In the genomic region with DNA sequence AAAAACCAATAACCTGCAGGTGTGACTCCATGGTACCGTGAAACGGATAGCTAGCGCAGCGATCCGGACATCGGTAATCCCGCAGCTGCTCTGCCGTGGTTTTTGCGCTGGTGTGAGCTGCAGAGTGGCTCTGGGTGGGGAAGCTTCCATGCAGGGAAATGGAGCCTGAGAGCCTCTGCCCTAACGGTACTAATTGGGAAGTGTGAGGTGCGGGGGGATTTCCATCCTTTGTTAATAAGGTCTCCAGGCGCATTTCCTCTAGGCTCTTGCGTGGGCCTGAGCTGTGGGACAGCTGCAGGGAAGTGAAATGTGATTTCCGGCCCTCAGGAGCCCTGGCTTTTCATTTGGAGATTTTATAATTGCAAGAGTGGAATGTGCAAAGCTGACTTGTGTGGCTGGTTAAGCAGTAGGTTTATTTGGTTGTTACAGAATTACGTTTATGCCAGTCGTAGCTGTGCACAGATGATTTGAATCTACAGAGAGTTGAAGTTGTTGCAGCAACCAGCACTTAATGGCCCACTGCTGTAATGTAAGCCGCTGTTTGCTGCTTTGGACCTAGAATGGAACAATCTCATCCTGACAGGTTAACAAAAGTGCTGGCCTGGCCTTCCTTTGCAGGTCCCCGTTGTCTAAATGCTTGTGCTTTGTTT, we compare ENCODE assay signal across 9 mouse cellular contexts. TPM values are rescaled to one million over a fixed set of nuclear protein-coding genes. Genes with fewer than 3 reads are reported as not detected.
DNase-seq lines count a peak whose midpoint lies in the region; ATAC-seq and TF ChIP-seq lines count a peak whose summit lies in the region.
"Had no signal": no experiment of that assay in that cellular context is flagged by ENCODE, and none has a peak within 500 bp of the region (broad histone marks: within the 10 kb centered on the region; RNA-seq: fewer than 3 reads in every experiment).

No protein-coding gene starts in this region.

- no peaks in the 10 kb centered on the region for H3K27me3 ChIP-seq in hindbrain, embryonic 13.5 days
- no peaks in the 10 kb centered on the region for H3K27me3 ChIP-seq in hindbrain, embryonic 16.5 days (replicated peaks; ENCODE audit: control insufficient read depth, insufficient read depth, low read length)

- DNase-seq in ES-E14 (ENCODE audit: low read depth, low spot score): no peak
- DNase-seq in forelimb bud, embryonic 11.5 days (ENCODE audit: low read depth, low spot score): peak; percentile 52
- peak; percentile 23 to 46 for DNase-seq in kidney, postnatal 25 days
- no peak for DNase-seq in adipocyte (ENCODE audit: low spot score)
- no peak for DNase-seq in c-Kit-positive CD71-positive TER-119-positive erythroid progenitor cells, embryonic 14.5 days (ENCODE audit: low spot score)
- DNase-seq in left cerebral cortex, adult 2 months (ENCODE audit: extremely low spot score in 1 of 2, low spot score in 2 of 2): no peak

- 0 out of 2 replicates have a peak overlapping the region, but pooled peaks have one; percentile 24 for H3K9ac ChIP-seq in hindbrain, embryonic 13.5 days
- no peak overlapping the region for H3K9ac ChIP-seq in hindbrain, embryonic 16.5 days (ENCODE audit: low read depth, low read length)
- H3K9ac ChIP-seq in ES-E14 (ENCODE audit: insufficient read depth, low read depth, low read length, poor library complexity, severe bottlenecking): 0 out of 2 replicates have a peak overlapping the region, but pooled peaks have one; percentile 7

- peaks cover 7% of the 10 kb centered on the region for H3K36me3 ChIP-seq in hindbrain, embryonic 13.5 days
- no peaks in the 10 kb centered on the region for H3K36me3 ChIP-seq in hindbrain, embryonic 16.5 days (ENCODE audit: control insufficient read depth, insufficient read depth, low read length)
- H3K36me3 ChIP-seq in ES-E14 (ENCODE audit: control insufficient read depth, insufficient read depth, low read length, poor library complexity, severe bottlenecking): no peaks in the 10 kb centered on the region

- ATAC-seq in hindbrain, embryonic 13.5 days (ENCODE audit: low FRiP score): no peak
- no peak; the same call in 1 of the 2 replicates for ATAC-seq in hindbrain, embryonic 16.5 days

- in situ Hi-C loops in ES-E14 (cut with MboI; ENCODE audit: low sequenced_read_pairs in 2 of 2, unreplicated experiment in 2 of 2): no loop called here

- intact Hi-C loops in left cerebral cortex, adult 2 months (cut with DNase I): no loop called here

- WGBS in hindbrain, embryonic 13.5 days: 85% methylated on average over 18 of the region's 18 CpGs
- 72% methylated on average over 18 of the region's 18 CpGs for WGBS in hindbrain, embryonic 16.5 days

- no peak overlapping the region for H3K4me3 ChIP-seq in hindbrain, embryonic 13.5 days
- no peak overlapping the region for H3K4me3 ChIP-seq in hindbrain, embryonic 16.5 days (ENCODE audit: low read length)
- H3K4me3 ChIP-seq in ES-E14 (ENCODE audit: insufficient read depth in 1 of 2, low read depth in 1 of 2, low read length in 2 of 2, poor library complexity in 1 of 2, severe bottlenecking in 1 of 2): peak overlapping the region; percentile 9 to 23; a peak in 2 of 4 replicates
- no peak overlapping the region for H3K4me3 ChIP-seq in left cerebral cortex, adult 2 months
- H3K4me3 ChIP-seq: erythroblast, embryonic 14.5 days had no signal

- H3K4me2 ChIP-seq in hindbrain, embryonic 13.5 days: no peak overlapping the region
- H3K4me2 ChIP-seq in hindbrain, embryonic 16.5 days (ENCODE audit: low read length): no peak overlapping the region

- H3K27ac ChIP-seq in hindbrain, embryonic 13.5 days: peak overlapping the region; percentile 58
- no peak overlapping the region for H3K27ac ChIP-seq in hindbrain, embryonic 16.5 days (ENCODE audit: low read depth, low read length)
- no peak overlapping the region for H3K27ac ChIP-seq in ES-E14 (ENCODE audit: insufficient read depth, low read depth, low read length, poor library complexity, severe bottlenecking)
- H3K27ac ChIP-seq in left cerebral cortex, adult 2 months: no peak overlapping the region

- H3K4me1 ChIP-seq in hindbrain, embryonic 13.5 days (replicated peaks): no peaks in the 10 kb centered on the region
- H3K4me1 ChIP-seq in hindbrain, embryonic 16.5 days (ENCODE audit: control insufficient read depth, insufficient read depth, low read depth, low read length): no peaks in the 10 kb centered on the region
- H3K4me1 ChIP-seq in ES-E14 (ENCODE audit: control insufficient read depth in 2 of 2, insufficient read depth in 2 of 2, low read length in 2 of 2, poor library complexity in 1 of 2): peaks cover 2 to 7% of the 10 kb centered on the region in 2 experiments; a peak in 3 of 4 replicates

- H3K9me3 ChIP-seq in hindbrain, embryonic 13.5 days: no peaks in the 10 kb centered on the region
- H3K9me3 ChIP-seq in hindbrain, embryonic 16.5 days (ENCODE audit: control insufficient read depth, low read length): no peaks in the 10 kb centered on the region
- no peaks in the 10 kb centered on the region for H3K9me3 ChIP-seq in ES-E14 (ENCODE audit: control insufficient read depth, insufficient read depth, low read depth, low read length)

- TF ChIP-seq CTCF in left cerebral cortex, adult 2 months (IDR thresholded peaks at IDR 0.05): no peak

TF ChIP-seq in ES-E14, 5 proteins besides CTCF, POLR2A, EP300 and RAD21:
- no peak for TF ChIP-seq ZNF384 (IDR thresholded peaks at IDR 0.05; ENCODE audit: low read depth, low read length)
TF ChIP-seq in ES-E14: peak in this region for 0.

RNA-seq across cellular contexts. Expression of gene Ppp2r3c, which starts 19.0 kb away (rescaled TPM):
- 27.2 and 27.7 TPM in 2 replicates for polyA plus RNA-seq in hindbrain, embryonic 13.5 days (2015; fragmentation: Nextera tagmentation; extraction: Ambion mirVana)
- polyA plus RNA-seq in hindbrain, embryonic 16.5 days (2015; fragmentation: Nextera tagmentation; extraction: Ambion mirVana): 18.0 and 23.2 TPM in 2 replicates
- total RNA-seq in ES-E14 (2012; rRNA removed): 11.7 and 12.0 TPM in 2 replicates
- 10 to 100 TPM; 12.9 to 13.0 TPM for total RNA-seq in left cerebral cortex, adult 2 months (2021)

RNA-seq across cellular contexts. Expression of gene 1110008L16Rik, which starts 22.4 kb away (rescaled TPM):
- polyA plus RNA-seq in hindbrain, embryonic 13.5 days (2015; fragmentation: Nextera tagmentation; extraction: Ambion mirVana): 8.9 and 10.0 TPM in 2 replicates
- 9.4 and 12.0 TPM in 2 replicates for polyA plus RNA-seq in hindbrain, embryonic 16.5 days (2015; fragmentation: Nextera tagmentation; extraction: Ambion mirVana)
- 32.5 and 39.0 TPM in 2 replicates for total RNA-seq in ES-E14 (2012; rRNA removed)
- 10 to 100 TPM in 1 of 2 experiments, 1 to 10 TPM in 1; 8.4 to 10.3 TPM for total RNA-seq in left cerebral cortex, adult 2 months (2021)

Comparison
In these comparisons a context has a peak if more than half of its experiments do, and no peak if none do; other contexts are left out.
1. H3K4me3 ChIP-seq: peak in ES-E14 (2 of 2); none in hindbrain, embryonic 13.5 days (single experiment), hindbrain, embryonic 16.5 days (single experiment) and left cerebral cortex, adult 2 months (single experiment).
2. DNase-seq: peak in forelimb bud, embryonic 11.5 days (single experiment) and kidney, postnatal 25 days (2 of 2); none in ES-E14 (single experiment), adipocyte (single experiment), c-Kit-positive CD71-positive TER-119-positive erythroid progenitor cells, embryonic 14.5 days (single experiment) and left cerebral cortex, adult 2 months (0 of 2).